Mouse (Mus musculus) stomach, postnatal 0 days (tissue): ENCODE data around the gene Rps6kb2. TPM values are rescaled to one million over a fixed set of nuclear protein-coding genes. Genes with fewer than 3 reads are reported as not detected.

Experiments
- ATAC-seq: fragments of 200-750 bp; cut with Nextera tagmentation; 2 replicates; pipeline ENCODE4 v1.8.0; 2017; ENCODE audit not compliant: low FRiP score, low TSS enrichment
- DNase-seq: peaks from one replicate; pipeline ENCODE4 v3.0.0-alpha.2; 2016; ENCODE audit warnings: low spot score
- H3K27ac ChIP-seq: fragments of 300-500 bp; sonication (generic); replicated peaks from 2 replicates; pipeline ENCODE4 v1.5.1; 2014; ENCODE audit warnings: mild to moderate bottlenecking, control low read depth
- H3K27me3 ChIP-seq: fragments of 300-500 bp; sonication (generic); 2 replicates; pipeline ENCODE4 v1.6.1; 2014; ENCODE audit warnings: low read length; ENCODE audit not compliant: control insufficient read depth, insufficient read depth
- H3K36me3 ChIP-seq: fragments of 300-500 bp; sonication (generic); 2 replicates; pipeline ENCODE4 v1.6.1; 2014; ENCODE audit warnings: low read length, mixed read lengths; ENCODE audit not compliant: control insufficient read depth, insufficient read depth
- H3K4me1 ChIP-seq: fragments of 300-500 bp; sonication (generic); replicated peaks from 2 replicates; pipeline ENCODE4 v1.6.1; 2014; ENCODE audit warnings: antibody characterized with exemption; ENCODE audit not compliant: control insufficient read depth, insufficient read depth
- H3K4me2 ChIP-seq: fragments of 300-500 bp; sonication (generic); replicated peaks from 2 replicates; pipeline ENCODE4 v1.6.1; 2014; ENCODE audit warnings: low read depth, mild to moderate bottlenecking, control low read depth, moderate library complexity
- H3K4me3 ChIP-seq: fragments of 300-500 bp; sonication (generic); 2 replicates; pipeline ENCODE4 v1.5.1; 2014; ENCODE audit warnings: low read depth, low read length, control low read depth
- H3K9ac ChIP-seq: fragments of 300-500 bp; sonication (generic); 2 replicates; pipeline ENCODE4 v1.6.1; 2014; ENCODE audit warnings: mild to moderate bottlenecking, low read length, control low read depth, mixed read lengths
- H3K9me3 ChIP-seq: fragments of 300-500 bp; sonication (generic); 2 replicates; pipeline ENCODE4 v1.6.1; 2016; ENCODE audit warnings: low read length; ENCODE audit not compliant: control insufficient read depth
- CTCF ChIP-seq: IDR thresholded peaks from 2 replicates; pipeline ENCODE4 v1.5.1; 2016; ENCODE audit warnings: antibody characterized with exemption, low read depth, mild to moderate bottlenecking, moderate library complexity
- EP300 ChIP-seq: optimal IDR thresholded peaks from 2 replicates; pipeline ENCODE3; 2016; ENCODE audit warnings: antibody characterized with exemption
- WGBS: fragments of 180-500 bp; shearing (Covaris S2); extraction: QIAGEN DNeasy Blood & Tissue Kit; methylation state at CpG from one replicate; pipeline ENCODE4 v1.1.7; 2014; 5-methylcytosine and 5-hydroxymethylcytosine counted together
- polyA plus RNA-seq: library from polyadenylated mRNA; unstranded; fragments of >200 nt; fragmentation: Nextera tagmentation; extraction: Ambion mirVana; gene quantifications from 2 replicates; pipeline ENCODE4 v1.2.1, GENCODE M21; 2015

Rps6kb2 gene
- polyA plus RNA-seq, 1 experiment from 2014 or later, result 41.1 TPM

DNA sequence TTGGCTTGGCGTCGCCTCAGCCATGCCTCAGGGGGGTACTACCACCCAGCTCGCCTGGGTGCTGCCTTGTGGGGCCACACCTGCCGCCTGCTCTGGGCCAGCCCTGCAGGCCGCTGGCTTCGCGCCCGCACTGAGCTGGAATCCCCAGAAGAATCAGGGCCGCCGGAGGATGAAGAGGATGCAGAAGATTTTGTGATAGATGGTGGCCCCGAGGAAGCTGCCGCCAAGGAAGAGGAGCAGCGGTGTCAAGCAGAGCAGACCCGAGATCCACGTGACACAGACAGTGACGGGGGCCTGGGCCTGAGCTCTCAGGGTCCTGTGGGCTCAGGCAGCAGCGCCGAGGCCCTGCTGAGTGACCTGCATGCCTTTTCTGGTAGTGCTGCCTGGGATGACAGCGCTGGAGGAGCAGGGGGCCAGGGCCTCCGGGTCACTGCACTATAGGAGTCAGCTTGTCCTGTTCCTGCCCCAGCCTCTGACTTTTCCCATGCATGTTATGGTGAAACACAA lies 7.0 kb downstream of the Rps6kb2 start:
- H3K27ac ChIP-seq, result no peak overlapping the region
- ATAC-seq, result no peak
- H3K27me3 ChIP-seq, result no peaks in the 10 kb centered on the region
- no peaks in the 10 kb centered on the region for H3K9me3 ChIP-seq
- H3K4me2 ChIP-seq, result no peak overlapping the region
- 71% methylated on average over 20 of the region's 20 CpGs for WGBS
- no peak for TF ChIP-seq CTCF
- no peak for TF ChIP-seq EP300
- no peaks in the 10 kb centered on the region for H3K4me1 ChIP-seq
- no peak overlapping the region for H3K9ac ChIP-seq
- peaks cover 30% of the 10 kb centered on the region for H3K36me3 ChIP-seq
- no peak for DNase-seq
- no peak overlapping the region for H3K4me3 ChIP-seq

DNA sequence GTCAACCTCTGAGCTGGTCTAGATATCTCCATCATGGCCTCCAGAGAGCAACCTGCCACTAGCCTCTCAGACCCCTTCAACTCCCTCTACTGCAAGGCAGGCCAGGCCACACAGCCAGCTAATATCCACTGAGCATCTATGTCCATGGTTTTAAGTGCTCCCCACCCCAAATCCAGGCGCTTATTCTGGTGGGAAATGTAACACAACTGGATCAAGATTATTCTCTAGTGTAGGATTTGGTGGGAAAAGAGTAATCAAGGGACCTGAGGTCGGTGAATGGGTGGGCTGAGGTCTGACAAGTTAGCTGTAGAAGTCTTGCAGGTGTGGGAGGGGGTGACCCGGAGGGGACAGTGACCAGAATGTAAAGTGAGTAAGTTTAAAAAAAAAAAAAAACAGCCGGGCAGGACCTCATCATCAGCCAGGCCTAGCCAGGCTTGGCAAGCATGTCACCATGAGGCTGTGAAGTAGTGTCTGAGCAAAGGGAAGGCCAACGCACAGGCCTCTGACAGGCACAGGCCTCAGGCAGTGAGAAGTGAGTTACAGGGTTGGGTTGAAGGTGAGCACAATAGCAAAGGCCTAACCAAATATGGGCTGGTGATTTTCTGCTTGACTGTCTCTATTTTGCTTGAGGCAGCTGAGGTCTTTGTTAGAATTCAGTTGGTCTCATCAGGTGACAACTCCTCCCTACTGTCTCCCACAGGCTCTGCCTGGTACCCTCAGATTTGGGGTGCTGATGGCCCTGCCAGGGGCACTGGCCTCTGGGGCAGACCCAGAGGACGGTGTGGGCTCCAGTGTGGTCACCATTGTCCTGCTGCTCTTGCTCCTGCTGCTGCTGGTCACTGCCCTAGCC lies 7.7 kb downstream of the Rps6kb2 start:
- Histone ChIP-seq H3K9me3 (no peaks in the 10 kb centered on the region), H3K36me3 (peaks cover 34% of the 10 kb centered on the region), H3K9ac (no peak overlapping the region), H3K4me1 (no peaks in the 10 kb centered on the region), H3K4me3 (no peak overlapping the region), H3K4me2 (no peak overlapping the region), H3K27me3 (no peaks in the 10 kb centered on the region), H3K27ac (no peak overlapping the region)
- ATAC-seq, result no peak
- TF ChIP-seq EP300 (no peak), CTCF (no peak)
- no peak for DNase-seq
- 80% methylated on average over 6 of the region's 6 CpGs for WGBS

- ATAC-seq, result no peak
- Histone ChIP-seq H3K9ac (no peak overlapping the region), H3K27me3 (no peaks in the 10 kb centered on the region), H3K4me3 (no peak overlapping the region), H3K36me3 (peaks cover 32% of the 10 kb centered on the region), H3K9me3 (no peaks in the 10 kb centered on the region), H3K27ac (no peak overlapping the region), H3K4me1 (no peaks in the 10 kb centered on the region), H3K4me2 (no peak overlapping the region)
- DNase-seq, result no peak
- TF ChIP-seq CTCF, result no peak
- TF ChIP-seq EP300, result no peak
- 73% methylated on average over 13 of the region's 13 CpGs for WGBS
Measured at GRCm38 (mm10) chr19:4154437-4155222, 8.5 kb downstream of the Rps6kb2 start.

DNA sequence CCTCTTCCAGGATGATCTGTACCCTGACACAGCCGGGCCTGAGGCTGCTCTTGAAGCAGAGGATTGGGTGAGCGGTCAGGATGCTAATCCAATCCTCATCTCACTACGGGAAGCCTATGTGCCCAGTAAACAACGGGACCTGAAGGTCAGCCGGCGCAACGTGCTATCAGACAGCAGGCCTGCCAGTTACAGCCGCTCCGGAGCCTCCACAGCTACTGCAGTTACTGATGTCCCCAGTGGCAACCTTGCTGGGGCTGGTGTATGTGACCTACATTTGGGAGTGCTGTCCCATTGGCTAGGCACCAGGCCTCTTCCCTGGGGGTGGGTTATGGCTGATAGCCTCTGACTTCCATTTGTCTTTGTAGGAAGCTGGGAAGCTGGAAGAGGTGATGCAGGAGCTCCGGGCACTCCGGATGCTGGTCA lies 9.9 kb downstream of the Rps6kb2 start, which contains the start of gene Ptprcap:
TSS of gene Ptprcap (plus strand) at position 373 of the 423 bp plus-strand sequence.
- Histone ChIP-seq H3K27me3 (no peaks in the 10 kb centered on the region), H3K4me3 (no peak within 1 kb of the TSS), H3K9ac (no peak within 1 kb of the TSS), H3K27ac (no peak within 1 kb of the TSS; the same call in 1 of the 2 replicates), H3K36me3 (peaks cover 21% of the 10 kb centered on the region; the same call in 1 of the 2 replicates), H3K4me1 (no peaks in the 10 kb centered on the region), H3K4me2 (no peak within 1 kb of the TSS), H3K9me3 (no peaks in the 10 kb centered on the region)
- 70% methylated on average over 11 of the region's 11 CpGs for WGBS
- no peak for ATAC-seq
- DNase-seq, result no peak
- TF ChIP-seq EP300 (no peak), CTCF (no peak)

GRCm38 (mm10) chr19:4152445-4153231 lies 10.5 kb downstream of the Rps6kb2 start:
- TF ChIP-seq CTCF (no peak), EP300 (no peak)
- Histone ChIP-seq H3K27me3 (no peaks in the 10 kb centered on the region), H3K36me3 (peaks cover 17% of the 10 kb centered on the region; the same call in 1 of the 2 replicates), H3K4me2 (no peak overlapping the region), H3K4me1 (no peaks in the 10 kb centered on the region), H3K9ac (no peak overlapping the region), H3K27ac (no peak overlapping the region; the same call in 1 of the 2 replicates), H3K4me3 (no peak overlapping the region), H3K9me3 (no peaks in the 10 kb centered on the region)
- WGBS, result 85% methylated on average over 8 of the region's 8 CpGs
- ATAC-seq (no peak), DNase-seq (no peak)
